Mouse (Mus musculus) layer of hippocampus, adult 8-10 months (tissue): ENCODE data around the gene Ptpn13. TPM values are rescaled to one million over a fixed set of nuclear protein-coding genes. Genes with fewer than 3 reads are reported as not detected.
A peak's percentile ranks its signal among the peaks of the same experiment; 100 is the strongest.

ENCODE experiments used
- DNase-seq, 2 experiments: peaks; one replicate each; pipeline ENCODE4 v3.0.0; 2022; ENCODE audit warnings: low spot score in 2 of 2
- total RNA-seq, 4 experiments: library from RNA; stranded (reverse); gene quantifications; 2 replicates each; pipeline ENCODE4 v1.2.4; 2022

The Ptpn13 gene
- total RNA-seq, 4 experiments from 2014 or later: 11.7 to 14.1 (median 12.9) TPM

GRCm38 (mm10) chr5:103516555-103516954 is 91.6 kb downstream of the Ptpn13 start:
- DNase-seq: no peak

- no peak for DNase-seq
Measured at GRCm38 (mm10) chr5:103517641-103518040, 92.6 kb downstream of the Ptpn13 start.

DNA sequence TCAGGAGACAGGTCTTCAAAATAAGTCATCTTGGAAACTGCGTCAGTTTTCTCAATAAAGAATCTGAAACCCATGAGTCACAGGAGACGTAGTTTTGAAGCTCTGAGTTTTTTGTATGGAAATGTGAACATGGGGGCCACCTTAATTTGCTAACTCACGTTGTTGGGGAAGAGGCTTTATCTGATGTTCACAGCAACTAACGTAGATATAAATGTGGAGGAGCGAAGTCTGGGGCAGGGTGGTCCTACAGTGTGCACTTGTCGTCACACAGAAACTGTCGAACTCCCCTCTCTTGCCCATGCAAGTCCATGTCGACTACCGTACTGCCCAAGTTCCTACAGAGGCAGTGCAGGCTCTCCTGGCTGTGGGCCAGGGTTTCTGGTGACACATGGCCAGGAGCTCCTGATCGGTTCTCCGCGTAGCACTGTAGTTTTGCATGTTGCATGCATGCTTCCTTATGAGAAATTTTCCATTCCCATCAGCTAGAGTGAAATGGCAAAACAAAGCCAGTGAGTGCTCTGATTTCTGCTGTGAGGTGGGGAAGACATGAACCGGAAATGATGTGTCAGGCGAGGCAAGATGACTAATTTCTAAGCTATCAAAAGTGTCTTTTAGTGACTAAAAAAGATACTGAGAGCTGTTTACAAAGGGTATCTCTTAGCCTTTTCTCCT is 93.9 kb downstream of the Ptpn13 start:
- DNase-seq: no peak

DNA sequence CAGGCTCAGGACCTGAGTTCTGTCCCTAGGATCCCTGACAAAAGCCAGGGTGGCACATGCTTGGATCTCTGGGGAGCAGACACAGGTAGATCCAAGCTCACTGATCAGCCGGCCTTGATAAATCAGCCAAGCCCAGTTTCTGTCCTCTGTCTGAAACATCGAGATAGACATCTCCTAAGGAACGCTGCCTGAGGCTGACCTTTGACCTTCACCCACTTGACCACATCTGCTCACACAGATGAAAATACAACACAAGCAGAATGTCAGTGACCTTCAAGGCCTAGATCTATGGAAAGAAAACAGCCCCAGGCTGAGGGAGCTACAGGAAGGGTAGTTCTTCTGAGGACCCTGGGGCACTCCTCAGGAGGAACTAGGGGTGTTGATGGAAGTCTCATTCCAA is 97.4 kb downstream of the Ptpn13 start:
- no peak for DNase-seq

DNA sequence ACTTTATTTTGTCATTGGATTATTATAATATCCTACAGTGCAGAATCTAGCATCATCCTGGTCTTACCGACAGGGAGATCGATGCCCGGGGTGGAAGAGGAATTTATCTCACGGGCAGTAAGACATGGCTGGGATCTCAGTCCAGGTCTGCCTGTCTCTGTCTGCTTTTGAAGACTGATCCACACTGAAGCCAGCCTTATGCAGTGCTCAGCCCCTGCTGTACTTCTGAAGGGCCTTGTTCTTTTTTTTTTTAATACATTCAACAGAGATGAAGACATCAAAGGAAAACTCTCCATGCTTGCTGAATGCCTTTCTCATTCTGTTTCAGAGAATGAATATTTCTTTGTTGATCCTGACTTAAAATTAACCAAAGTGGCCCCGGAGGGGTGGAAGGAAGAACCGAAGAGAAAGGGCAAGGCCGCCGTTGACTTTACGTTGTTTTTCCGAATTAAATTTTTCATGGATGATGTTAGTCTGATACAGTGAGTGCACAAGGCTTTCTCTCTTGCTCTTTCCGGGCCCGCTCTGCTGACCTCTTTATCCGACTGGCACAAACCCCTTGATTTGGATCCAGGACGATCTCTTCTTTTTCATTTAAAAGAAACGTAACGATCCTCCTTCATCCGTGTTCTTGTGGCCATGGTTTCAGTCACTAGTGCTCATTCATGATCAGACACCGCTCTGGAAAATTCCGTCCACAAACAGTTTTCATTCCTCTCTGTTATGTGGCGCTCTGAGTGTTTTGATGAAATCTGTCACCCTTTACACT is 101.9 kb downstream of the Ptpn13 start:
- DNase-seq: no peak

GRCm38 (mm10) chr5:103527437-103527718 is 102.4 kb downstream of the Ptpn13 start:
- no peak for DNase-seq

- no peak for DNase-seq
Measured at GRCm38 (mm10) chr5:103530214-103530613, 105.2 kb downstream of the Ptpn13 start.

DNA sequence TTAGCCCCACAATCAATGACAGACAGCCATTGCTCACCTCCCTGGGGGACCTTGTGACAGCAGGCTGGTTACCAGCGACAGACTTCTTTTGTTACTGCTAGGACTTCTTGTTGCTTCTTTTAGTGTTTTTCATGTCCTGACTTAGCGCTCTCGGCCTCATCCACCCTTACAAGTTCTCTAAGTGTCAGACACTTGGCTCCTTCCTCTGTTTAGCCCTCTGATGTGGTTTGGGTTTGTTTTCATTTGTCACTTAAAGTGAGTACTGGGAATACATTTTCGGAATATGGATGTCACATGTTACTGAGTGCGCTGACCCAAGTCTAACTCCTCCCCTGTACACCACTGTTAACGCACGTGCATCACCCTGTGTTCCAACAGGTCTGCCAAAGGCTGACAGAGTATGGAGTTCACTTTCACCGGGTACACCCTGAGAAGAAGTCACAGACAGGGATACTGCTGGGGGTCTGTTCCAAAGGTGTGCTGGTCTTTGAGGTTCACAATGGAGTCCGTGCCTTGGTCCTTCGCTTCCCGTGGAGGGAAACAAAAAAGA is 107.9 kb downstream of the Ptpn13 start:
- DNase-seq: no peak

DNA sequence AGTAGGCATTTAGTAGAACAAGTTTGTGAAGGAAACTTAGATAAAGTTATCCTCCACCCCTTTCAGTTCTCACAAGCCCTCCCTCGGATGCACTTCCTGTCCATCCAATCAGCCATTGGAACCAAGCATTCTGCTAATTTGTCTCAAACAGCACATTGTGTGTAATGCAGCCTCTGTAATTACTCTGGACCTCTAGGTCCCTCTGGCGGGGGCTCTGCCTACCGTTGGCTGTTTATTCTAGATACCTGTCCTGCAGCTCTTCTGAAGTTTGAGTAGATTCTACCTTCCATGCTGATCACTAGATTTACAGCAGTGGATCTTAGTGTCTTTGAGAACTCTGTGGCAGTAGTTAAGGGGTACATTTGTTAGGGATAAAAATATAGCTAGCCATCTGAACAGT is 109.5 kb downstream of the Ptpn13 start:
- DNase-seq: no peak

- DNase-seq: no peak
Measured at GRCm38 (mm10) chr5:103537429-103537828, 112.4 kb downstream of the Ptpn13 start.

- DNase-seq: no peak
Measured at GRCm38 (mm10) chr5:103540612-103541011, 115.6 kb downstream of the Ptpn13 start.

- no peak for DNase-seq
Measured at GRCm38 (mm10) chr5:103541136-103541535, 116.1 kb downstream of the Ptpn13 start.

- DNase-seq: no peak
Measured at GRCm38 (mm10) chr5:103541542-103541941, 116.5 kb downstream of the Ptpn13 start.

DNA sequence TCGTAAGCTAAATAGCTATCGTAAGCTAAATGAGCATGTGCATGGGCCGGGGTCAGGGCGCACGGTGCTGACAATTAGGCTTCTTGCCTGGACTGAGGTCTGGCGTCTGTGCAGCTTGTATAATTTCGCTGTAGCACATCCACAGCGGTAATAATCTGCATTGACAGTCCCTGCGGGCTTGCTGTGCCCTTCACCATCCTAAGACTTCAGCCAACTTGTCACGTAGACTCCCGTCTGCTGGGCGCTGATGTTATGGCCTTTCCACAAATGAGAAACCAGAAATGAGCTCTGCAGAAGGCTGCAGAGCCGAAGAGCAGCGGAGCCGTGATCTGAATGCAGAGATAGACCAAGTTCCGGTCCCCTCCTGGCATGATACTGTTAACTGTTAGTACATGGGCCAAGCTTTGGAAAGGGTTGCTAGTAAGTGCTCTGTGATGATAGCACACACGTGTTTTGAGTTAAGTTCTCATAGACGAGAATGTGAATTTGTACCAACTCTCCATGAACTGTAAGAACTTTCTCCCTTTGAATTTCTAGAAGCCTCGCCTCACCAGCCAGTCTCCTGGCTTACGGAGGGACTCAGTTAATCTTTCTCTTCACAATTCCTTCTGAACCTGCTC is 120.5 kb downstream of the Ptpn13 start:
- no peak for DNase-seq

GRCm38 (mm10) chr5:103554769-103555168 is 129.8 kb downstream of the Ptpn13 start:
- no peak for DNase-seq

DNA sequence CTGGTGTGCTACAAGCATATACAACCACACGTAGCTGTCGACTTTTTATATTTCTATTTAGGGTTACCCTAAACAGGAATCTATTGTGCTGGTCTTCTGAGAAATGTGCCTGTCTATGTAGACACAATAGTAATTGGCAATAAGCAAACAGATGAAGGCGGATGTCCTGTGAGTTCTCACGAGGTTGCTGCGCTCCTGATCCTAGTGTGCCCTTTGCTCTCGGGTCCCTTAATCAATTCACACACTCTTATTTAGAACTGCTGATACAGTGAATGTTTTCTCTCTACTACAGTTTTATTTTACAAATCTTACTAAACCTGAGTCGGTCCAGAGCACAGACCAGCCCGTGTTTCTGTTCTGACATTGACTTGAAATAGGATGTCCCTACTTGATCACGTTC is 135.6 kb downstream of the Ptpn13 start:
- DNase-seq: no peak

GRCm38 (mm10) chr5:103568034-103568433 is 143.0 kb downstream of the Ptpn13 start:
- no peak for DNase-seq

- DNase-seq: no peak
Measured at GRCm38 (mm10) chr5:103569446-103569845, 144.5 kb downstream of the Ptpn13 start.

GRCm38 (mm10) chr5:103579680-103580420 is 154.9 kb downstream of the Ptpn13 start:
- peak in 1 of 2 experiments; percentile 30 for DNase-seq

DNA sequence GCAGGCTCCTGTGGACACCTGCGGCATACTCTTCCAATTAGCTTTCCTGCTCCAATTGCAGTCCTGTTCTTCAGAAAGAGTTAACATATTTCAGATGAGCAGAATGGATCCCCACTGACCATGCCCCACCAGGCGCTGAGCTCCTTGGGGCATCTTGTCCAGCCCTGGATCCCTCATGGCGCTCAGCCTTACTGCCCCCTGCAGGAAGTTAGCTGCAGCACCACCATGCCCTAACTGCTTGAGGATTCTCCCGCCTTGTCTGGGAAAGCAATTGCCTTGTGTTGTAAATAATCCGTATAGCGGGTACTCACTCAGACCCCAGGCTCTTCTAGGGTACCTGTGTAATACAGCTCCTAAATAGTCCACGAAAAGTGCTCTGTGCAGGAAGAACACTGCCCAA is 162.2 kb downstream of the Ptpn13 start:
- DNase-seq: no peak

- no peak for DNase-seq
Measured at GRCm38 (mm10) chr5:103591846-103592245, 166.9 kb downstream of the Ptpn13 start.

DNA sequence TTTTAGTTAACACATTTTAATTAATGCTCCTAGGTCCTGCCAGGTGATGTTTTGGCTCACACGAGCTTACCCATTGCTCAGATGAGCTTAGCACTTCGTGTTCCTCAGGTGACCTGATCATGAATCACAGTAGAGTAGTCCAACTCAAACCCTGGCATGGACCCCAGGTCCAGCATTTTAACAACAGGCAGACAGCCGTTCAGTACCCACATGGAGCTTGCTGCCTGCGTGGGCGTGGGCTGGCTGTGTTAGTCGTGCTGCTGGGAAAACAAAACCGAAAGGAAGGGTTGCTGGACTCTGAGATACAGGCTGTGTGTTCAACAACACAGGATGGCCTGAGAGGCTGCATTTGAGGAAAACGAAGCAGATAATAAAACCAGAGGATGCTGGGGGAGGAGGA is 167.7 kb downstream of the Ptpn13 start:
- peak in 1 of 2 experiments; percentile 20 for DNase-seq
